Mouse (Mus musculus): ENCODE data around the gene Xdh. TPM values are rescaled to one million over a fixed set of nuclear protein-coding genes. Genes with fewer than 3 reads are reported as not detected.

Gene Xdh
- total and polyA plus RNA-seq, 3 experiments = 51.7 to 187 (median 134) TPM

GRCm38 (mm10) chr17:73837244-73837643 is 112.8 kb downstream of the Xdh start:
- Histone ChIP-seq H3K4me1 (ENCODE audit: control insufficient read depth, insufficient read depth, low read length) (no peaks in the 10 kb centered on the region), H3K36me3 (ENCODE audit: control insufficient read depth, insufficient read depth, low read length) (no peaks in the 10 kb centered on the region), H3K27ac (no peak overlapping the region), H3K4me3 (no peak overlapping the region), H3K27me3 (ENCODE audit: control insufficient read depth, insufficient read depth, low read length) (no peaks in the 10 kb centered on the region), H3K79me2 (replicated peaks; ENCODE audit: control insufficient read depth, insufficient read depth, low read length) (no peaks in the 10 kb centered on the region), H3K9ac (ENCODE audit: low read depth, low read length) (no peak overlapping the region)
- DNase-seq = no peak
- intact Hi-C loops (cut with DNase I) = no loop called here
- 79% methylated on average over 4 of the region's 4 CpGs for WGBS
- TF ChIP-seq EP300 (IDR thresholded peaks at IDR 0.05; ENCODE audit: insufficient read depth, low read depth, low read length) (no peak), POLR2A (IDR thresholded peaks at IDR 0.05; ENCODE audit: insufficient read depth, low read depth, low read length) (no peak), CTCF (IDR thresholded peaks at IDR 0.05) (no peak)

GRCm38 (mm10) chr17:73836601-73837000 is 113.4 kb downstream of the Xdh start:
- no peaks in the 10 kb centered on the region for H3K27me3 ChIP-seq (ENCODE audit: control insufficient read depth, insufficient read depth, low read length)
- intact Hi-C loops (cut with DNase I) = no loop called here
- H3K4me1 ChIP-seq (ENCODE audit: control insufficient read depth, insufficient read depth, low read length) = no peaks in the 10 kb centered on the region
- H3K27ac ChIP-seq = no peak overlapping the region
- no peak for DNase-seq
- H3K36me3 ChIP-seq (ENCODE audit: control insufficient read depth, insufficient read depth, low read length) = no peaks in the 10 kb centered on the region
- TF ChIP-seq CTCF (IDR thresholded peaks at IDR 0.05) = no peak
- TF ChIP-seq POLR2A (IDR thresholded peaks at IDR 0.05; ENCODE audit: insufficient read depth, low read depth, low read length) = no peak
- no peak for TF ChIP-seq EP300 (IDR thresholded peaks at IDR 0.05; ENCODE audit: insufficient read depth, low read depth, low read length)
- H3K79me2 ChIP-seq (replicated peaks; ENCODE audit: control insufficient read depth, insufficient read depth, low read length) = no peaks in the 10 kb centered on the region
- 94% methylated on average over 3 of the region's 3 CpGs for WGBS
- H3K9ac ChIP-seq (ENCODE audit: low read depth, low read length) = no peak overlapping the region
- no peak overlapping the region for H3K4me3 ChIP-seq

Other genes with a start within 250 kb of the Xdh start
- gene Galnt14, start 239.7 kb downstream of the Xdh start, total RNA-seq (2021) = not detected
- 0.08 TPM in 1 of 2 replicates, not detected in the other for gene Galnt14, start 239.7 kb downstream of the Xdh start, polyA plus RNA-seq (2012; rRNA removed)
- gene Ehd3, start 146.1 kb downstream of the Xdh start, total RNA-seq (2021) = 1 to 10 TPM; 2.9 to 3.4 TPM
- gene Ehd3, start 146.1 kb downstream of the Xdh start, polyA plus RNA-seq (2012; rRNA removed) = 3.2 and 3.5 TPM in 2 replicates
- under 1 TPM; 0.21 to 0.27 TPM for gene Srd5a2, start 97.7 kb upstream of the Xdh start, total RNA-seq (2021)
- gene Srd5a2, start 97.7 kb upstream of the Xdh start, polyA plus RNA-seq (2012; rRNA removed) = not detected in 2 replicates